Mouse (Mus musculus): Measurements from ENCODE around the gene Angptl7. TPM values are rescaled to one million over a fixed set of nuclear protein-coding genes. Genes with fewer than 3 reads are reported as not detected.

Angptl7 gene
- polyA plus RNA-seq (2012; rRNA removed), result 0.33 TPM in 1 of 2 replicates, not detected in the other

- TF ChIP-seq CTCF (IDR thresholded peaks at IDR 0.05; ENCODE audit: extremely low read depth, insufficient read length, insufficient replicate concordance, low read depth, low read length) (no peak), POLR2A (IDR thresholded peaks at IDR 0.05; ENCODE audit: low read depth, low read length) (no peak)
- Histone ChIP-seq H3K4me1 (ENCODE audit: control insufficient read depth, insufficient read depth, insufficient read length, low read length) (no peaks in the 10 kb centered on the region), H3K27ac (ENCODE audit: insufficient read depth, low read depth, low read length) (no peak within 1 kb of the TSS), H3K27me3 (ENCODE audit: control insufficient read depth, insufficient read depth, low read length) (no peaks in the 10 kb centered on the region), H3K36me3 (ENCODE audit: control insufficient read depth, insufficient read depth, low read length) (peaks cover 28% of the 10 kb centered on the region), H3K4me3 (ENCODE audit: low read depth, low read length) (no peak within 1 kb of the TSS)
- WGBS, result 72% methylated on average over 4 of the region's 4 CpGs
These were observed at the start of gene Angptl7 for GRCm38 (mm10) chr4:148500410-148500867. Gene Angptl7, minus strand, starts transcription at chr4:148500460.

- no peak overlapping the region for H3K27ac ChIP-seq (ENCODE audit: insufficient read depth, low read depth, low read length)
- H3K4me3 ChIP-seq (ENCODE audit: low read depth, low read length), result no peak overlapping the region
- H3K27me3 ChIP-seq (ENCODE audit: control insufficient read depth, insufficient read depth, low read length), result no peaks in the 10 kb centered on the region
- H3K4me1 ChIP-seq (ENCODE audit: control insufficient read depth, insufficient read depth, insufficient read length, low read length), result no peaks in the 10 kb centered on the region
- 86% methylated on average over 4 of the region's 4 CpGs for WGBS
- peaks cover 70% of the 10 kb centered on the region for H3K36me3 ChIP-seq (ENCODE audit: control insufficient read depth, insufficient read depth, low read length)
- TF ChIP-seq CTCF (IDR thresholded peaks at IDR 0.05; ENCODE audit: extremely low read depth, insufficient read length, insufficient replicate concordance, low read depth, low read length) (no peak), POLR2A (IDR thresholded peaks at IDR 0.05; ENCODE audit: low read depth, low read length) (no peak)
These were observed 48.8 kb upstream of the Angptl7 start for GRCm38 (mm10) chr4:148549106-148549505.

- 87% methylated on average over 3 of the region's 3 CpGs for WGBS
- no peaks in the 10 kb centered on the region for H3K4me1 ChIP-seq (ENCODE audit: control insufficient read depth, insufficient read depth, insufficient read length, low read length)
- no peak for TF ChIP-seq CTCF (IDR thresholded peaks at IDR 0.05; ENCODE audit: extremely low read depth, insufficient read length, insufficient replicate concordance, low read depth, low read length)
- TF ChIP-seq POLR2A (IDR thresholded peaks at IDR 0.05; ENCODE audit: low read depth, low read length), result no peak
- H3K36me3 ChIP-seq (ENCODE audit: control insufficient read depth, insufficient read depth, low read length), result peaks cover 68% of the 10 kb centered on the region
- H3K27ac ChIP-seq (ENCODE audit: insufficient read depth, low read depth, low read length), result no peak overlapping the region
- no peak overlapping the region for H3K4me3 ChIP-seq (ENCODE audit: low read depth, low read length)
- no peaks in the 10 kb centered on the region for H3K27me3 ChIP-seq (ENCODE audit: control insufficient read depth, insufficient read depth, low read length)
These were observed 35.6 kb upstream of the Angptl7 start for GRCm38 (mm10) chr4:148535876-148536275.

GRCm38 (mm10) chr4:148533613-148534328 lies 33.5 kb upstream of the Angptl7 start:
- Histone ChIP-seq H3K4me1 (ENCODE audit: control insufficient read depth, insufficient read depth, insufficient read length, low read length) (no peaks in the 10 kb centered on the region), H3K27ac (ENCODE audit: insufficient read depth, low read depth, low read length) (no peak overlapping the region), H3K27me3 (ENCODE audit: control insufficient read depth, insufficient read depth, low read length) (no peaks in the 10 kb centered on the region), H3K36me3 (ENCODE audit: control insufficient read depth, insufficient read depth, low read length) (peaks cover 71% of the 10 kb centered on the region), H3K4me3 (ENCODE audit: low read depth, low read length) (no peak overlapping the region)
- 90% methylated on average over 12 of the region's 12 CpGs for WGBS
- TF ChIP-seq POLR2A (IDR thresholded peaks at IDR 0.05; ENCODE audit: low read depth, low read length), result no peak
- no peak for TF ChIP-seq CTCF (IDR thresholded peaks at IDR 0.05; ENCODE audit: extremely low read depth, insufficient read length, insufficient replicate concordance, low read depth, low read length)

GRCm38 (mm10) chr4:148532516-148532915 lies 32.3 kb upstream of the Angptl7 start:
- Histone ChIP-seq H3K36me3 (ENCODE audit: control insufficient read depth, insufficient read depth, low read length) (peaks cover 66% of the 10 kb centered on the region), H3K27me3 (ENCODE audit: control insufficient read depth, insufficient read depth, low read length) (no peaks in the 10 kb centered on the region), H3K27ac (ENCODE audit: insufficient read depth, low read depth, low read length) (no peak overlapping the region), H3K4me1 (ENCODE audit: control insufficient read depth, insufficient read depth, insufficient read length, low read length) (no peaks in the 10 kb centered on the region), H3K4me3 (ENCODE audit: low read depth, low read length) (no peak overlapping the region)
- 93% methylated on average over 3 of the region's 3 CpGs for WGBS
- TF ChIP-seq CTCF (IDR thresholded peaks at IDR 0.05; ENCODE audit: extremely low read depth, insufficient read length, insufficient replicate concordance, low read depth, low read length) (no peak), POLR2A (IDR thresholded peaks at IDR 0.05; ENCODE audit: low read depth, low read length) (no peak)

- Histone ChIP-seq H3K27ac (ENCODE audit: insufficient read depth, low read depth, low read length) (no peak overlapping the region), H3K4me1 (ENCODE audit: control insufficient read depth, insufficient read depth, insufficient read length, low read length) (no peaks in the 10 kb centered on the region), H3K4me3 (ENCODE audit: low read depth, low read length) (no peak overlapping the region), H3K36me3 (ENCODE audit: control insufficient read depth, insufficient read depth, low read length) (peaks cover 65% of the 10 kb centered on the region), H3K27me3 (ENCODE audit: control insufficient read depth, insufficient read depth, low read length) (no peaks in the 10 kb centered on the region)
- 91% methylated on average over 4 of the region's 4 CpGs for WGBS
- no peak for TF ChIP-seq POLR2A (IDR thresholded peaks at IDR 0.05; ENCODE audit: low read depth, low read length)
- TF ChIP-seq CTCF (IDR thresholded peaks at IDR 0.05; ENCODE audit: extremely low read depth, insufficient read length, insufficient replicate concordance, low read depth, low read length), result no peak
These were observed 31.1 kb upstream of the Angptl7 start for GRCm38 (mm10) chr4:148531341-148531740.

GRCm38 (mm10) chr4:148530778-148531177 lies 30.5 kb upstream of the Angptl7 start:
- TF ChIP-seq CTCF (IDR thresholded peaks at IDR 0.05; ENCODE audit: extremely low read depth, insufficient read length, insufficient replicate concordance, low read depth, low read length) (no peak), POLR2A (IDR thresholded peaks at IDR 0.05; ENCODE audit: low read depth, low read length) (no peak)
- H3K27ac ChIP-seq (ENCODE audit: insufficient read depth, low read depth, low read length), result no peak overlapping the region
- H3K36me3 ChIP-seq (ENCODE audit: control insufficient read depth, insufficient read depth, low read length), result peaks cover 67% of the 10 kb centered on the region
- no peaks in the 10 kb centered on the region for H3K27me3 ChIP-seq (ENCODE audit: control insufficient read depth, insufficient read depth, low read length)
- no peaks in the 10 kb centered on the region for H3K4me1 ChIP-seq (ENCODE audit: control insufficient read depth, insufficient read depth, insufficient read length, low read length)
- H3K4me3 ChIP-seq (ENCODE audit: low read depth, low read length), result no peak overlapping the region
- WGBS, result 87% methylated on average over 6 of the region's 6 CpGs

Measured in small intestine, adult 2 months (tissue).